In genomic region chr12:31826476-31826875, GRCm38 (mm10) we compare ENCODE assay signal across 21 mouse cellular contexts.
DNase-seq lines count a peak whose midpoint lies in the region; ATAC-seq lines count a peak whose summit lies in the region.
"Had no signal": no experiment of that assay in that cellular context is flagged by ENCODE, and none has a peak within 500 bp of the region (broad histone marks: within the 10 kb centered on the region; RNA-seq: fewer than 3 reads in every experiment).

No protein-coding gene starts in this region.

- H3K9ac ChIP-seq in midbrain, embryonic 16.5 days (ENCODE audit: low read depth, low read length): no peak overlapping the region
- H3K9ac ChIP-seq: hindbrain, embryonic 14.5 days; neural tube, embryonic 13.5 days had no signal

- H3K36me3 ChIP-seq in midbrain, embryonic 16.5 days (ENCODE audit: control insufficient read depth, insufficient read depth, low read length): no peaks in the 10 kb centered on the region
- 0 out of 2 replicates have a peak, but pooled peaks cover 3% of the 10 kb centered on the region for H3K36me3 ChIP-seq in midbrain, embryonic 10.5 days
- H3K36me3 ChIP-seq: heart, embryonic 10.5 days; limb, embryonic 10.5 days had no signal

- 65% methylated on average over 2 of the region's 2 CpGs for WGBS in midbrain, embryonic 16.5 days
- whole genome bisulfite sequencing in midbrain, embryonic 10.5 days: 95% methylated on average over 2 of the region's 2 CpGs

- no peaks in the 10 kb centered on the region for H3K9me3 ChIP-seq in midbrain, embryonic 16.5 days (replicated peaks; ENCODE audit: control insufficient read depth, low read length, poor library complexity, severe bottlenecking)
- no peaks in the 10 kb centered on the region for H3K9me3 ChIP-seq in midbrain, embryonic 10.5 days (replicated peaks)
- H3K9me3 ChIP-seq: heart, embryonic 10.5 days; limb, embryonic 10.5 days; neural tube, embryonic 13.5 days had no signal

- H3K27ac ChIP-seq in midbrain, embryonic 16.5 days (ENCODE audit: low read length): no peak overlapping the region
- H3K27ac ChIP-seq in midbrain, embryonic 10.5 days (replicated peaks): no peak overlapping the region
- H3K27ac ChIP-seq: heart, embryonic 10.5 days; hindbrain, embryonic 14.5 days; limb, embryonic 10.5 days; macrophage; neural tube, embryonic 13.5 days had no signal

- H3K27me3 ChIP-seq in midbrain, embryonic 16.5 days (ENCODE audit: control insufficient read depth, insufficient read depth, low read depth, low read length): no peaks in the 10 kb centered on the region
- no peaks in the 10 kb centered on the region for H3K27me3 ChIP-seq in midbrain, embryonic 10.5 days (ENCODE audit: low read depth, poor library complexity, severe bottlenecking)
- H3K27me3 ChIP-seq: neural tube, embryonic 13.5 days had no signal

- ATAC-seq in midbrain, embryonic 16.5 days: peak; percentile 75
- ATAC-seq: inflammation-experienced regulatory T-cells, adult 6 months had no signal

- H3K4me3 ChIP-seq in midbrain, embryonic 16.5 days (ENCODE audit: low read depth, low read length): no peak overlapping the region
- H3K4me3 ChIP-seq in midbrain, embryonic 10.5 days: no peak overlapping the region
- H3K4me3 ChIP-seq: heart, embryonic 10.5 days; limb, embryonic 10.5 days; myocyte; neural tube, embryonic 13.5 days had no signal

- H3K4me1 ChIP-seq in midbrain, embryonic 16.5 days (ENCODE audit: control insufficient read depth, insufficient read depth, low read length): no peaks in the 10 kb centered on the region
- peaks cover 5% of the 10 kb centered on the region; the same call in 1 of the 2 replicates for H3K4me1 ChIP-seq in midbrain, embryonic 10.5 days
- H3K4me1 ChIP-seq: heart, embryonic 10.5 days; limb, embryonic 10.5 days had no signal

- peak; percentile 72 for DNase-seq in cerebellum, adult 9-10 months
- DNase-seq in cerebellum, adult 18-20 months: no peak
- DNase-seq in layer of hippocampus, adult 11-12 months (ENCODE audit: low spot score): peak; percentile 36
- DNase-seq in layer of hippocampus, postnatal 25 days (ENCODE audit: extremely low spot score in 1 of 2, low spot score in 1 of 2): no peak
- DNase-seq in midbrain, embryonic 10.5 days (ENCODE audit: low spot score): no peak
- DNase-seq in adrenal gland, postnatal 10 days: no peak
- DNase-seq in T-cell, adult 2 months (ENCODE audit: low spot score): no peak
- DNase-seq: gastrocnemius, postnatal 10 days; heart, postnatal 4 days; kidney, adult 2 months; retina, postnatal 1 day; right cerebral cortex, postnatal 25 days; spleen, adult 18-20 months had no signal

- no peak overlapping the region for H3K4me2 ChIP-seq in midbrain, embryonic 16.5 days (ENCODE audit: low read length)
- H3K4me2 ChIP-seq: hindbrain, embryonic 14.5 days; neural tube, embryonic 13.5 days had no signal

Comparison
In these comparisons a context has a peak if more than half of its experiments do, and no peak if none do; other contexts are left out.
1. DNase-seq: peak in cerebellum, adult 9-10 months (single experiment) and layer of hippocampus, adult 11-12 months (single experiment); none in cerebellum, adult 18-20 months (0 of 2), layer of hippocampus, postnatal 25 days (0 of 2), midbrain, embryonic 10.5 days (single experiment), adrenal gland, postnatal 10 days (single experiment) and T-cell, adult 2 months (single experiment).